Mouse (Mus musculus) bone marrow, adult 2 months (tissue): ENCODE data around the gene Disp1.

Experiments
- CTCF ChIP-seq: fragments of 200-500 bp; IDR thresholded peaks from 2 replicates; pipeline ENCODE4 v1.5.1; 2011; ENCODE audit warnings: low read length, control low read depth; ENCODE audit not compliant: control insufficient read depth, insufficient read depth
- POLR2A ChIP-seq: fragments of 200-500 bp; IDR thresholded peaks from 2 replicates; pipeline ENCODE4 v1.6.1; 2011; ENCODE audit warnings: low read depth, mild to moderate bottlenecking, control low read depth, low read length, borderline replicate concordance; ENCODE audit not compliant: control insufficient read depth

- TF ChIP-seq POLR2A: no peak
- no peak for TF ChIP-seq CTCF
Observed at GRCm38 (mm10) chr1:183086843-183087242, 134.5 kb downstream of the Disp1 start.
